Mouse (Mus musculus) urinary bladder, postnatal 14 days (tissue): ENCODE measurements at regions not wholly inside any gene's neighbourhood (a gene's known extent, or its start where the extent isn't known, plus 50 kb on each side); places are given as distances from the start of the nearest gene placed in this dataset.

Source experiments
- DNase-seq: peaks from one replicate; pipeline ENCODE4 v3.0.0; 2021; ENCODE audit warnings: low spot score

- no peak for DNase-seq
Measured at GRCm38 (mm10) chr8:49396519-49396918, 552.8 kb upstream of the Tenm3 start.

GRCm38 (mm10) chr8:49395029-49395428 is 551.3 kb upstream of the Tenm3 start:
- no peak for DNase-seq

- DNase-seq, result no peak
Measured at GRCm38 (mm10) chr8:49389525-49389924, 545.8 kb upstream of the Tenm3 start.

- no peak for DNase-seq
Measured at GRCm38 (mm10) chr8:49387587-49387986, 543.8 kb upstream of the Tenm3 start.

GRCm38 (mm10) chr8:49372686-49373085 is 528.9 kb upstream of the Tenm3 start:
- DNase-seq, result no peak

- no peak for DNase-seq
Measured at GRCm38 (mm10) chr8:49362682-49363081, 518.9 kb upstream of the Tenm3 start.

- DNase-seq, result no peak
Measured at GRCm38 (mm10) chr8:49361443-49361842, 517.7 kb upstream of the Tenm3 start.

- DNase-seq, result no peak
Measured at GRCm38 (mm10) chr8:49360121-49360520, 516.4 kb upstream of the Tenm3 start.

GRCm38 (mm10) chr8:49359671-49360070 is 515.9 kb upstream of the Tenm3 start:
- DNase-seq, result no peak

- DNase-seq, result no peak
Measured at GRCm38 (mm10) chr8:49348602-49349001, 504.9 kb upstream of the Tenm3 start.

- DNase-seq, result no peak
Measured at GRCm38 (mm10) chr8:49338716-49339115, 495.0 kb upstream of the Tenm3 start.

GRCm38 (mm10) chr8:49326980-49327379 is 483.2 kb upstream of the Tenm3 start:
- DNase-seq, result no peak

- no peak for DNase-seq
Measured at GRCm38 (mm10) chr8:49321404-49321803, 477.7 kb upstream of the Tenm3 start.

- no peak for DNase-seq
Measured at GRCm38 (mm10) chr8:49313483-49314278, 469.9 kb upstream of the Tenm3 start.

- no peak for DNase-seq
Measured at GRCm38 (mm10) chr8:49312816-49313215, 469.1 kb upstream of the Tenm3 start.

GRCm38 (mm10) chr8:49282401-49282800 is 438.6 kb upstream of the Tenm3 start:
- no peak for DNase-seq

- DNase-seq, result no peak
Measured at GRCm38 (mm10) chr8:49281254-49281653, 437.5 kb upstream of the Tenm3 start.

GRCm38 (mm10) chr8:49274031-49274430 is 430.3 kb upstream of the Tenm3 start:
- DNase-seq, result no peak

GRCm38 (mm10) chr8:49273109-49273508 is 429.4 kb upstream of the Tenm3 start:
- DNase-seq, result no peak

- DNase-seq, result no peak
Measured at GRCm38 (mm10) chr8:49263416-49263815, 419.7 kb upstream of the Tenm3 start.

- no peak for DNase-seq
Measured at GRCm38 (mm10) chr8:49262797-49263196, 419.0 kb upstream of the Tenm3 start.

GRCm38 (mm10) chr8:49255954-49256353 is 412.2 kb upstream of the Tenm3 start:
- no peak for DNase-seq

GRCm38 (mm10) chr8:49254311-49254828 is 410.6 kb upstream of the Tenm3 start:
- DNase-seq, result no peak

- no peak for DNase-seq
Measured at GRCm38 (mm10) chr8:49243002-49243401, 399.3 kb upstream of the Tenm3 start.
